Mouse (Mus musculus): ENCODE results near the gene Ascc1.

DNA sequence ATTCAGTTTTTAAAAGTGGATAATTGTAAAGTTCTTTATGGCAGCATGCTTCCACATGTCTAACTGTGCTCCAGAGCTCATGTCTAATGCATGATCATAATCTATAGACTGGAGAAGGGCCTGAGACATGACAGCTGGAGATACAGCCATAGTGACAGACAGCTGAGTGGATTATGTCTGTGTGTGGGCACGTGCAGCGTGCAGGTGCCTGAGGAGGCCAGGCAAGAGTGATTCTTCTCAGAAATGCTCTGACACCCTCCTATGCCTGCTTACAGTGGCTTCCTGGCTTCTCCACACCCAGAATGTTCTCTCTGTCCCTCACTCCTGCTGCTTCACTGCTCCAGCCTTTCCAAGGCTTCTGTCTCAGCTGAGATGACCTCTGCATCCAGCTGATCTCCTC, 91.1 kb downstream of the Ascc1 start:
- TF ChIP-seq CTCF (IDR thresholded peaks at IDR 0.05; ENCODE audit: extremely low read depth, insufficient read length, insufficient replicate concordance, low read depth, low read length): no peak
- TF ChIP-seq POLR2A (IDR thresholded peaks at IDR 0.05; ENCODE audit: low read depth, low read length): no peak
